Mouse (Mus musculus) kidney, adult 2 months (tissue): ENCODE measurements around the gene Cit. TPM values are rescaled to one million over a fixed set of nuclear protein-coding genes. Genes with fewer than 3 reads are reported as not detected.

Source experiments
- DNase-seq: peaks from one replicate; pipeline ENCODE4 v3.0.0; 2021
- H3K27ac ChIP-seq: fragments of 200-500 bp; 2 replicates; pipeline ENCODE4 v1.5.1; 2012; ENCODE audit warnings: low read depth, low read length, control low read depth, inconsistent platforms; ENCODE audit not compliant: insufficient read depth
- H3K27me3 ChIP-seq: fragments of 200-500 bp; replicated peaks from 2 replicates; pipeline ENCODE4 v1.6.1; 2012; ENCODE audit warnings: mild to moderate bottlenecking, moderate library complexity, low read length, inconsistent platforms; ENCODE audit not compliant: control insufficient read depth, insufficient read depth
- H3K36me3 ChIP-seq: fragments of 200-500 bp; 2 replicates; pipeline ENCODE4 v1.6.1; 2012; ENCODE audit warnings: mild to moderate bottlenecking, moderate library complexity, low read length, inconsistent platforms; ENCODE audit not compliant: control insufficient read depth, insufficient read depth
- H3K4me1 ChIP-seq: fragments of 200-500 bp; 2 replicates; pipeline ENCODE4 v1.6.1; 2011; ENCODE audit warnings: low read length; ENCODE audit not compliant: control insufficient read depth, insufficient read depth
- H3K4me3 ChIP-seq: fragments of 200-500 bp; 2 replicates; pipeline ENCODE4 v1.5.1; 2011; ENCODE audit warnings: mild to moderate bottlenecking, low read depth, low read length, control low read depth; ENCODE audit not compliant: insufficient read depth
- CTCF ChIP-seq: fragments of 200-500 bp; conservative IDR thresholded peaks from 2 replicates; pipeline ENCODE4 v1.5.1; 2011; ENCODE audit warnings: low read depth, mild to moderate bottlenecking, control low read depth, low read length, moderate library complexity, mixed read lengths; ENCODE audit not compliant: insufficient read depth, insufficient read length
- POLR2A ChIP-seq: fragments of 200-500 bp; IDR thresholded peaks from one replicate; pipeline ENCODE4 v1.6.1; 2011; ENCODE audit warnings: low read depth, low read length, control low read depth
- WGBS: fragments of 180-500 bp; shearing (Covaris S2); methylation state at CpG from one replicate; pipeline ENCODE4 v1.1.7; 2018; 5-methylcytosine and 5-hydroxymethylcytosine counted together
- polyA plus RNA-seq: library from polyadenylated mRNA; depleted of rRNA; stranded (reverse); fragments of >200 nt; gene quantifications from 2 replicates; pipeline ENCODE4 v1.2.3, GENCODE M21; 2012

Gene Cit
- polyA plus RNA-seq, 1 experiment: 4.8 TPM

- H3K36me3 ChIP-seq: peaks cover 9% of the 10 kb centered on the region
- 86% methylated on average over 14 of the region's 14 CpGs for WGBS
- DNase-seq: no peak
Observed at GRCm38 (mm10) chr5:116021552-116021951, 176.5 kb downstream of the Cit start.

GRCm38 (mm10) chr5:116022131-116022530, 177.1 kb downstream of the Cit start:
- Histone ChIP-seq H3K36me3 (peaks cover 7% of the 10 kb centered on the region), H3K4me1 (peaks cover 20% of the 10 kb centered on the region), H3K27ac (no peak overlapping the region), H3K4me3 (no peak overlapping the region), H3K27me3 (no peaks in the 10 kb centered on the region)
- DNase-seq: no peak
- TF ChIP-seq CTCF (no peak), POLR2A (no peak)
- WGBS: 83% methylated on average over 12 of the region's 12 CpGs

More at GRCm38 (mm10) chr5:116021552-116021951, 176.5 kb downstream of the Cit start:
- Histone ChIP-seq H3K27me3 (no peaks in the 10 kb centered on the region), H3K4me3 (no peak overlapping the region), H3K27ac (no peak overlapping the region), H3K4me1 (peaks cover 20% of the 10 kb centered on the region)
- no peak for TF ChIP-seq CTCF
- no peak for TF ChIP-seq POLR2A

GRCm38 (mm10) chr5:116022658-116023200, 177.7 kb downstream of the Cit start:
- WGBS: 53% methylated on average over 7 of the region's 7 CpGs

GRCm38 (mm10) chr5:116023251-116023661, 178.2 kb downstream of the Cit start:
- Histone ChIP-seq H3K36me3 (peaks cover 5% of the 10 kb centered on the region; the same call in 1 of the 2 replicates), H3K4me3 (peak overlapping the region; percentile 79), H3K27me3 (no peaks in the 10 kb centered on the region), H3K27ac (peak overlapping the region; percentile 86), H3K4me1 (peaks cover 20% of the 10 kb centered on the region)
- TF ChIP-seq POLR2A: no peak
- TF ChIP-seq CTCF: no peak
- 3% methylated on average over 8 of the region's 8 CpGs for WGBS
- DNase-seq: peak; percentile 84

More at GRCm38 (mm10) chr5:116022658-116023200, 177.7 kb downstream of the Cit start:
- H3K27me3 ChIP-seq: no peaks in the 10 kb centered on the region
- peak overlapping the region; percentile 79 for H3K4me3 ChIP-seq
- no peak for DNase-seq
- peaks cover 7% of the 10 kb centered on the region; the same call in 1 of the 2 replicates for H3K36me3 ChIP-seq
- peak overlapping the region; percentile 86 for H3K27ac ChIP-seq
- TF ChIP-seq CTCF: no peak
- TF ChIP-seq POLR2A: no peak
- peaks cover 20% of the 10 kb centered on the region for H3K4me1 ChIP-seq

- Histone ChIP-seq H3K27ac (peak overlapping the region; percentile 86), H3K4me1 (peaks cover 19% of the 10 kb centered on the region), H3K36me3 (peaks cover 5% of the 10 kb centered on the region; the same call in 1 of the 2 replicates), H3K27me3 (no peaks in the 10 kb centered on the region), H3K4me3 (peak overlapping the region; percentile 79)
- WGBS: 1% methylated on average over 28 of the region's 28 CpGs
- TF ChIP-seq CTCF: no peak
- peak; percentile 47 for DNase-seq
Observed at GRCm38 (mm10) chr5:116023821-116024284, 178.8 kb downstream of the Cit start.

GRCm38 (mm10) chr5:116024327-116024739, 179.3 kb downstream of the Cit start, which contains the start of gene Prkab1:
Prkab1 (minus strand) TSS chr5:116024508.
- peak; percentile 97 for DNase-seq
- peaks cover 15% of the 10 kb centered on the region for H3K4me1 ChIP-seq
- no peaks in the 10 kb centered on the region for H3K27me3 ChIP-seq
- H3K36me3 ChIP-seq: peaks cover 5% of the 10 kb centered on the region; the same call in 1 of the 2 replicates
- H3K27ac ChIP-seq: peak within 1 kb of the TSS; percentile 86
- H3K4me3 ChIP-seq: peak within 1 kb of the TSS; percentile 79
- TF ChIP-seq POLR2A: peak; percentile 80
- peak; percentile 57 for TF ChIP-seq CTCF
- under 1% methylated on average over 46 of the region's 46 CpGs for WGBS

GRCm38 (mm10) chr5:116026107-116026506, 181.0 kb downstream of the Cit start:
- no peak overlapping the region for H3K4me3 ChIP-seq
- no peaks in the 10 kb centered on the region for H3K27me3 ChIP-seq
- no peak for TF ChIP-seq CTCF
- peaks cover 5% of the 10 kb centered on the region; the same call in 1 of the 2 replicates for H3K4me1 ChIP-seq
- peaks cover 2% of the 10 kb centered on the region; the same call in 1 of the 2 replicates for H3K36me3 ChIP-seq
- 92% methylated on average over 5 of the region's 5 CpGs for WGBS
- H3K27ac ChIP-seq: no peak overlapping the region
- no peak for DNase-seq
